Mouse (Mus musculus) C2C12 (cell line): ENCODE data around the gene Elovl6. TPM values are rescaled to one million over a fixed set of nuclear protein-coding genes. Genes with fewer than 3 reads are reported as not detected.

ENCODE experiments used
- H3K27me3 ChIP-seq: one replicate; pipeline ENCODE4 v1.6.1; 2011; ENCODE audit not compliant: control insufficient read depth, insufficient read depth, insufficient read length
- H3K36me3 ChIP-seq: one replicate; pipeline ENCODE4 v1.6.1; 2011; ENCODE audit not compliant: control insufficient read depth, insufficient read depth
- H3K4me3 ChIP-seq: one replicate; pipeline ENCODE4 v1.5.1; 2011; ENCODE audit warnings: mild to moderate bottlenecking, control low read depth; ENCODE audit not compliant: poor library complexity, insufficient read depth, severe bottlenecking
- H3K79me2 ChIP-seq: one replicate; pipeline ENCODE4 v1.6.1; 2011; ENCODE audit not compliant: control insufficient read depth, insufficient read depth
- H3K79me3 ChIP-seq: one replicate; pipeline ENCODE4 v1.6.1; 2011; ENCODE audit warnings: low read depth, control low read depth
- H3ac ChIP-seq: one replicate; pipeline ENCODE3; 2011; ENCODE audit warnings: low read depth; ENCODE audit not compliant: control insufficient read depth, insufficient read length
- CEBPB ChIP-seq: IDR thresholded peaks from one replicate; pipeline ENCODE4 v1.6.1; 2011; ENCODE audit warnings: low read depth, mild to moderate bottlenecking, control low read depth, moderate library complexity
- CTCF ChIP-seq: IDR thresholded peaks from one replicate; pipeline ENCODE4 v1.5.1; 2011; ENCODE audit not compliant: control insufficient read depth, insufficient read depth, insufficient read length
- FOSL1 ChIP-seq: IDR thresholded peaks from one replicate; pipeline ENCODE4 v1.8.0; 2011; ENCODE audit warnings: mild to moderate bottlenecking, low read length; ENCODE audit not compliant: poor library complexity, insufficient read depth, severe bottlenecking
- MAX ChIP-seq: IDR thresholded peaks from one replicate; pipeline ENCODE4 v1.6.1; 2011; ENCODE audit warnings: mild to moderate bottlenecking, control low read depth
- MYOD1 ChIP-seq: IDR thresholded peaks from one replicate; pipeline ENCODE4 v1.6.1; 2011; ENCODE audit warnings: low read depth; ENCODE audit not compliant: control insufficient read depth, insufficient read length
- MYOG ChIP-seq: IDR thresholded peaks from one replicate; pipeline ENCODE4 v1.6.1; 2011; ENCODE audit not compliant: control insufficient read depth, insufficient read length; ENCODE audit errors: extremely low read depth
- USF1 ChIP-seq: IDR thresholded peaks from one replicate; pipeline ENCODE4 v1.6.1; 2011; ENCODE audit warnings: low read depth, mild to moderate bottlenecking, control low read depth, moderate library complexity
- polyA plus RNA-seq: library from polyadenylated mRNA; unstranded; fragments of >200 nt; fragmentation: generic; extraction: Trizol; gene quantifications from one replicate; pipeline ENCODE4 v1.2.1, GENCODE M21; 2012; ENCODE audit warnings: missing spikeins

Elovl6 gene
- polyA plus RNA-seq, 1 experiment = 8.0 TPM

GRCm38 (mm10) chr3:129622705-129623104, 90.5 kb downstream of the Elovl6 start:
- H3K4me3 ChIP-seq = no peak overlapping the region
- TF ChIP-seq CEBPB (no peak), MYOG (no peak), USF1 (no peak), MAX (no peak), CTCF (no peak), MYOD1 (no peak), FOSL1 (no peak)
- no peaks in the 10 kb centered on the region for H3K27me3 ChIP-seq
- peaks cover 4% of the 10 kb centered on the region for H3K36me3 ChIP-seq
- H3K79me2 ChIP-seq = no peaks in the 10 kb centered on the region
- peaks cover 2% of the 10 kb centered on the region for H3K79me3 ChIP-seq
- H3ac ChIP-seq = no peak overlapping the region

- Histone ChIP-seq H3ac (no peak overlapping the region), H3K27me3 (no peaks in the 10 kb centered on the region), H3K79me3 (no peaks in the 10 kb centered on the region), H3K4me3 (no peak overlapping the region), H3K79me2 (no peaks in the 10 kb centered on the region), H3K36me3 (peaks cover 10% of the 10 kb centered on the region)
- TF ChIP-seq CTCF = no peak
- TF ChIP-seq FOSL1 = no peak
- TF ChIP-seq MYOD1 = no peak
- no peak for TF ChIP-seq CEBPB
- TF ChIP-seq USF1 = no peak
- TF ChIP-seq MYOG = no peak
- no peak for TF ChIP-seq MAX
These were observed 92.1 kb downstream of the Elovl6 start for GRCm38 (mm10) chr3:129624193-129624805.

- H3ac ChIP-seq = no peak overlapping the region
- TF ChIP-seq MAX = no peak
- no peak for TF ChIP-seq MYOD1
- no peak for TF ChIP-seq FOSL1
- no peak for TF ChIP-seq CEBPB
- no peak for TF ChIP-seq USF1
- TF ChIP-seq MYOG = no peak
- no peak for TF ChIP-seq CTCF
- no peaks in the 10 kb centered on the region for H3K79me2 ChIP-seq
- peaks cover 38% of the 10 kb centered on the region for H3K36me3 ChIP-seq
- no peaks in the 10 kb centered on the region for H3K79me3 ChIP-seq
- H3K4me3 ChIP-seq = no peak overlapping the region
- no peaks in the 10 kb centered on the region for H3K27me3 ChIP-seq
These were observed 95.1 kb downstream of the Elovl6 start for GRCm38 (mm10) chr3:129627281-129627680.

- no peaks in the 10 kb centered on the region for H3K79me3 ChIP-seq
- no peak overlapping the region for H3K4me3 ChIP-seq
- no peak overlapping the region for H3ac ChIP-seq
- TF ChIP-seq MYOD1 = no peak
- no peak for TF ChIP-seq CTCF
- TF ChIP-seq MYOG = no peak
- no peak for TF ChIP-seq USF1
- TF ChIP-seq FOSL1 = no peak
- TF ChIP-seq CEBPB = no peak
- no peak for TF ChIP-seq MAX
- H3K36me3 ChIP-seq = peaks cover 55% of the 10 kb centered on the region
- H3K27me3 ChIP-seq = no peaks in the 10 kb centered on the region
- H3K79me2 ChIP-seq = no peaks in the 10 kb centered on the region
These were observed 98.9 kb downstream of the Elovl6 start for GRCm38 (mm10) chr3:129631018-129631417.

GRCm38 (mm10) chr3:129631857-129632256, 99.7 kb downstream of the Elovl6 start:
- H3K79me2 ChIP-seq = no peaks in the 10 kb centered on the region
- H3K79me3 ChIP-seq = no peaks in the 10 kb centered on the region
- peaks cover 55% of the 10 kb centered on the region for H3K36me3 ChIP-seq
- TF ChIP-seq MYOD1 = no peak
- TF ChIP-seq FOSL1 = no peak
- no peak for TF ChIP-seq USF1
- no peak for TF ChIP-seq CTCF
- TF ChIP-seq MYOG = no peak
- no peak for TF ChIP-seq MAX
- TF ChIP-seq CEBPB = no peak
- no peak overlapping the region for H3ac ChIP-seq
- no peak overlapping the region for H3K4me3 ChIP-seq
- H3K27me3 ChIP-seq = no peaks in the 10 kb centered on the region

- Histone ChIP-seq H3K79me3 (no peaks in the 10 kb centered on the region), H3K79me2 (no peaks in the 10 kb centered on the region), H3K4me3 (no peak overlapping the region), H3ac (no peak overlapping the region), H3K27me3 (no peaks in the 10 kb centered on the region), H3K36me3 (peaks cover 50% of the 10 kb centered on the region)
- TF ChIP-seq USF1 (no peak), MAX (no peak), MYOG (no peak), CTCF (no peak), FOSL1 (no peak), MYOD1 (no peak), CEBPB (no peak)
These were observed 101.4 kb downstream of the Elovl6 start for GRCm38 (mm10) chr3:129633518-129633917.
